Mouse (Mus musculus): ENCODE results near the gene Card6. TPM values are rescaled to one million over a fixed set of nuclear protein-coding genes. Genes with fewer than 3 reads are reported as not detected.

The Card6 gene
- polyA plus RNA-seq (2011; ENCODE audit: insufficient read length, low read depth, missing spikeins): 1.8 TPM in 2 replicates

GRCm38 (mm10) chr15:5107686-5108654 lies at the start of gene Card6:
TSS of gene Card6 (minus strand) at chr15:5108539.
- no peak for TF ChIP-seq POLR2A (IDR thresholded peaks at IDR 0.05; ENCODE audit: low read depth, low read length)
- TF ChIP-seq CTCF (IDR thresholded peaks at IDR 0.05; ENCODE audit: borderline replicate concordance, insufficient read depth, low read length): no peak
- Histone ChIP-seq H3K4me3 (ENCODE audit: insufficient read depth, low read length) (peak within 1 kb of the TSS; percentile 1), H3K27ac (ENCODE audit: insufficient read depth, low read length) (no peak within 1 kb of the TSS), H3K4me1 (ENCODE audit: control insufficient read depth, insufficient read depth, low read length) (no peaks in the 10 kb centered on the region)

GRCm38 (mm10) chr15:5157386-5157785 lies 49.0 kb upstream of the Card6 start:
- TF ChIP-seq CTCF (IDR thresholded peaks at IDR 0.05; ENCODE audit: borderline replicate concordance, insufficient read depth, low read length): no peak
- TF ChIP-seq POLR2A (IDR thresholded peaks at IDR 0.05; ENCODE audit: low read depth, low read length): no peak
- H3K4me1 ChIP-seq (ENCODE audit: control insufficient read depth, insufficient read depth, low read length): no peaks in the 10 kb centered on the region; the same call in 1 of the 2 replicates
- no peak overlapping the region for H3K27ac ChIP-seq (ENCODE audit: insufficient read depth, low read length)
- H3K4me3 ChIP-seq (ENCODE audit: insufficient read depth, low read length): no peak overlapping the region

- no peak for TF ChIP-seq POLR2A (IDR thresholded peaks at IDR 0.05; ENCODE audit: low read depth, low read length)
- H3K4me1 ChIP-seq (ENCODE audit: control insufficient read depth, insufficient read depth, low read length): no peaks in the 10 kb centered on the region; the same call in 1 of the 2 replicates
- no peak overlapping the region for H3K4me3 ChIP-seq (ENCODE audit: insufficient read depth, low read length)
- H3K27ac ChIP-seq (ENCODE audit: insufficient read depth, low read length): no peak overlapping the region
Observed at GRCm38 (mm10) chr15:5156355-5156754, 48.0 kb upstream of the Card6 start.

GRCm38 (mm10) chr15:5155093-5155492 lies 46.8 kb upstream of the Card6 start:
- Histone ChIP-seq H3K27ac (ENCODE audit: insufficient read depth, low read length) (no peak overlapping the region), H3K4me1 (ENCODE audit: control insufficient read depth, insufficient read depth, low read length) (no peaks in the 10 kb centered on the region; the same call in 1 of the 2 replicates), H3K4me3 (ENCODE audit: insufficient read depth, low read length) (no peak overlapping the region)

GRCm38 (mm10) chr15:5154621-5155020 lies 46.3 kb upstream of the Card6 start:
- TF ChIP-seq CTCF (IDR thresholded peaks at IDR 0.05; ENCODE audit: borderline replicate concordance, insufficient read depth, low read length) (no peak), POLR2A (IDR thresholded peaks at IDR 0.05; ENCODE audit: low read depth, low read length) (no peak)
- Histone ChIP-seq H3K4me3 (ENCODE audit: insufficient read depth, low read length) (no peak overlapping the region), H3K4me1 (ENCODE audit: control insufficient read depth, insufficient read depth, low read length) (no peaks in the 10 kb centered on the region; the same call in 1 of the 2 replicates), H3K27ac (ENCODE audit: insufficient read depth, low read length) (no peak overlapping the region)

More at GRCm38 (mm10) chr15:5155093-5155492, 46.8 kb upstream of the Card6 start:
- no peak for TF ChIP-seq CTCF (IDR thresholded peaks at IDR 0.05; ENCODE audit: borderline replicate concordance, insufficient read depth, low read length)
- no peak for TF ChIP-seq POLR2A (IDR thresholded peaks at IDR 0.05; ENCODE audit: low read depth, low read length)

- H3K27ac ChIP-seq (ENCODE audit: insufficient read depth, low read length): no peak overlapping the region
- no peak overlapping the region for H3K4me3 ChIP-seq (ENCODE audit: insufficient read depth, low read length)
- H3K4me1 ChIP-seq (ENCODE audit: control insufficient read depth, insufficient read depth, low read length): peaks cover 3% of the 10 kb centered on the region
- TF ChIP-seq POLR2A (IDR thresholded peaks at IDR 0.05; ENCODE audit: low read depth, low read length) (no peak), CTCF (IDR thresholded peaks at IDR 0.05; ENCODE audit: borderline replicate concordance, insufficient read depth, low read length) (no peak)
Observed at GRCm38 (mm10) chr15:5152171-5152570, 43.8 kb upstream of the Card6 start.

- TF ChIP-seq CTCF (IDR thresholded peaks at IDR 0.05; ENCODE audit: borderline replicate concordance, insufficient read depth, low read length): no peak
- no peak for TF ChIP-seq POLR2A (IDR thresholded peaks at IDR 0.05; ENCODE audit: low read depth, low read length)
- Histone ChIP-seq H3K4me1 (ENCODE audit: control insufficient read depth, insufficient read depth, low read length) (peaks cover 9% of the 10 kb centered on the region), H3K27ac (ENCODE audit: insufficient read depth, low read length) (no peak overlapping the region), H3K4me3 (ENCODE audit: insufficient read depth, low read length) (no peak overlapping the region)
Observed at GRCm38 (mm10) chr15:5149187-5149586, 40.8 kb upstream of the Card6 start.

- Histone ChIP-seq H3K4me1 (ENCODE audit: control insufficient read depth, insufficient read depth, low read length) (peaks cover 9% of the 10 kb centered on the region), H3K4me3 (ENCODE audit: insufficient read depth, low read length) (peak overlapping the region; percentile 93), H3K27ac (ENCODE audit: insufficient read depth, low read length) (peak overlapping the region; percentile 87)
- TF ChIP-seq CTCF (IDR thresholded peaks at IDR 0.05; ENCODE audit: borderline replicate concordance, insufficient read depth, low read length) (no peak), POLR2A (IDR thresholded peaks at IDR 0.05; ENCODE audit: low read depth, low read length) (peak; percentile 18; the same call in 1 of the 2 replicates)
Observed at GRCm38 (mm10) chr15:5145196-5145945, 37.0 kb upstream of the Card6 start.

- peak overlapping the region; percentile 93 for H3K4me3 ChIP-seq (ENCODE audit: insufficient read depth, low read length)
- TF ChIP-seq CTCF (IDR thresholded peaks at IDR 0.05; ENCODE audit: borderline replicate concordance, insufficient read depth, low read length) (no peak), POLR2A (IDR thresholded peaks at IDR 0.05; ENCODE audit: low read depth, low read length) (no peak)
- peak overlapping the region; percentile 71 for H3K27ac ChIP-seq (ENCODE audit: insufficient read depth, low read length)
- H3K4me1 ChIP-seq (ENCODE audit: control insufficient read depth, insufficient read depth, low read length): peaks cover 7% of the 10 kb centered on the region
Observed at GRCm38 (mm10) chr15:5144021-5144778, 35.9 kb upstream of the Card6 start.
